Mouse (Mus musculus) spleen, adult 10 weeks (tissue): ENCODE measurements around the gene Gm11236. TPM values are rescaled to one million over a fixed set of nuclear protein-coding genes. Genes with fewer than 3 reads are reported as not detected.

ENCODE experiments used
- polyA plus RNA-seq: library from polyadenylated mRNA; stranded (reverse); fragments of 350-450 nt; fragmentation: Illumina TruSeq; extraction: RNeasy Lipid Tissue Mini Kit (QIAGEN cat#74804); gene quantifications from one replicate; pipeline ENCODE4 v1.2.3, GENCODE M21; 2015; ENCODE audit warnings: low replicate concordance; ENCODE audit not compliant: insufficient read depth

Gm11236 gene
- polyA plus RNA-seq, result not detected

GRCm38 (mm10) chr4:73637821-73638220 is at the start of gene Gm11236:
TSS of gene Gm11236 (plus strand) at chr4:73638121.

DNA sequence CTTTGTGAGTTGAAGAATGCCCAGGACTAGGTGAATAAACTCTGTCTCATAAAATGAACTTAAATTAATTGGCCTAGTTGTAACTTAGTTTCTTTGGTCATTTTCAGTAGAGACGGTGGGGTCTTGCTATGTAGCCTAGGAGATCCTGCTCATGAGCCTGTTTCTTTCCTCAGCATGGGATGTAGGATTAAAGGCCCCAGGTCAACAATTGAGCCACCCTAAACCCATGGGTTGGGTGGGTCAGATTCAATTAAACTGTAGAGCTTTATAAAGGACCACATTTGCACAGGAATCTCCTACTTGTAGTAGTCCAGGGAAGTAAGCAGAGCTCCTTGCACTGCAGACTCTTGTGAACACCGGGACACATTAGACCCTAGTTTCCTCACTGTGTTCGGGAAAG is 30.3 kb upstream of the Gm11236 start, which contains the start of gene Gm11238:
TSS of gene Gm11238 (plus strand) at position 301 of the 400 bp plus-strand sequence.

DNA sequence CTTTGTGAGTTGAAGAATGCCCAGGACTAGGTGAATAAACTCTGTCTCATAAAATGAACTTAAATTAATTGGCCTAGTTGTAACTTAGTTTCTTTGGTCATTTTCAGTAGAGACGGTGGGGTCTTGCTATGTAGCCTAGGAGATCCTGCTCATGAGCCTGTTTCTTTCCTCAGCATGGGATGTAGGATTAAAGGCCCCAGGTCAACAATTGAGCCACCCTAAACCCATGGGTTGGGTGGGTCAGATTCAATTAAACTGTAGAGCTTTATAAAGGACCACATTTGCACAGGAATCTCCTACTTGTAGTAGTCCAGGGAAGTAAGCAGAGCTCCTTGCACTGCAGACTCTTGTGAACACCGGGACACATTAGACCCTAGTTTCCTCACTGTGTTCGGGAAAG is 15.2 kb upstream of the Gm11236 start, which contains the start of gene Gm11237:
TSS of gene Gm11237 (plus strand) at position 301 of the 400 bp plus-strand sequence.

DNA sequence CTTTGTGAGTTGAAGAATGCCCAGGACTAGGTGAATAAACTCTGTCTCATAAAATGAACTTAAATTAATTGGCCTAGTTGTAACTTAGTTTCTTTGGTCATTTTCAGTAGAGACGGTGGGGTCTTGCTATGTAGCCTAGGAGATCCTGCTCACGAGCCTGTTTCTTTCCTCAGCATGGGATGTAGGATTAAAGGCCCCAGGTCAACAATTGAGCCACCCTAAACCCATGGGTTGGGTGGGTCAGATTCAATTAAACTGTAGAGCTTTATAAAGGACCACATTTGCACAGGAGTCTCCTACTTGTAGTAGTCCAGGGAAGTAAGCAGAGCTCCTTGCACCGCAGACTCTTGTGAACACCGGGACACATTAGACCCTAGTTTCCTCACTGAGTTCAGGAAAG is 30.1 kb downstream of the Gm11236 start, which contains the start of gene Gm11239:
TSS of gene Gm11239 (plus strand) at position 301 of the 400 bp plus-strand sequence.

GRCm38 (mm10) chr4:73683216-73683615 is 45.3 kb downstream of the Gm11236 start, which contains the start of gene Gm428:
TSS of gene Gm428 (plus strand) at chr4:73683516.

Other genes with a start within 250 kb of the Gm11236 start
- not detected for gene Gm11487, start 233.0 kb upstream of the Gm11236 start, polyA plus RNA-seq
- gene Gm11238, start 30.2 kb upstream of the Gm11236 start, polyA plus RNA-seq, result not detected
- gene Gm11237, start 15.1 kb upstream of the Gm11236 start, polyA plus RNA-seq, result not detected
- gene Gm11239, start 30.2 kb downstream of the Gm11236 start, polyA plus RNA-seq, result not detected
- gene Gm428, start 45.4 kb downstream of the Gm11236 start, polyA plus RNA-seq, result not detected
- gene Rasef, start 152.9 kb downstream of the Gm11236 start, polyA plus RNA-seq, result 0.04 TPM
- gene Gm11758, start 238.1 kb downstream of the Gm11236 start, polyA plus RNA-seq, result not detected